Mouse (Mus musculus) erythroblast, adult 5-6 weeks (primary cell): ENCODE results near the gene Def8. TPM values are rescaled to one million over a fixed set of nuclear protein-coding genes. Genes with fewer than 3 reads are reported as not detected.

ENCODE experiments used
- total RNA-seq, 2 experiments: library from RNA; stranded (forward) in 1 of 2; stranded (reverse) in 1 of 2; fragments of 150-400 nt in 1 of 2; fragments of 200-764, 138-1000 nt in 1 of 2; gene quantifications; 2 replicates each; pipeline versions ENCODE4 v1.2.3 to v1.2.4; 2015 to 2017; ENCODE audit warnings: low replicate concordance in 2 of 2

The Def8 gene
- total RNA-seq, 2 experiments from 2014 or later = 15.8 to 16.5 TPM

Other genes starting within 250 kb of the Def8 start
- 1.3 TPM in 1 of 2 replicates, not detected in the other for gene Dpep1, start 237.3 kb upstream of the Def8 start, total RNA-seq (2015; ENCODE audit: low replicate concordance)
- gene Dpep1, start 237.3 kb upstream of the Def8 start, total RNA-seq (2017; ENCODE audit: low replicate concordance) = not detected in 2 replicates
- 19.2 and 24.9 TPM in 2 replicates for gene Chmp1a, start 210.8 kb upstream of the Def8 start, total RNA-seq (2015; ENCODE audit: low replicate concordance)
- 17.0 and 24.1 TPM in 2 replicates for gene Chmp1a, start 210.8 kb upstream of the Def8 start, total RNA-seq (2017; ENCODE audit: low replicate concordance)
- not detected in 2 replicates for gene Spata33, start 210.7 kb upstream of the Def8 start, total RNA-seq (2015; ENCODE audit: low replicate concordance)
- gene Spata33, start 210.7 kb upstream of the Def8 start, total RNA-seq (2017; ENCODE audit: low replicate concordance) = not detected in 2 replicates
- gene Cdk10, start 198.7 kb upstream of the Def8 start, total RNA-seq (2015; ENCODE audit: low replicate concordance) = 3.1 and 5.6 TPM in 2 replicates
- 3.0 and 7.5 TPM in 2 replicates for gene Cdk10, start 198.7 kb upstream of the Def8 start, total RNA-seq (2017; ENCODE audit: low replicate concordance)
- gene Spata2l, start 187.3 kb upstream of the Def8 start, total RNA-seq (2015; ENCODE audit: low replicate concordance) = 2.3 TPM in 1 of 2 replicates, not detected in the other
- gene Spata2l, start 187.3 kb upstream of the Def8 start, total RNA-seq (2017; ENCODE audit: low replicate concordance) = 0.56 and 2.0 TPM in 2 replicates
- gene Zfp276, start 169.3 kb upstream of the Def8 start, total RNA-seq (2015; ENCODE audit: low replicate concordance) = 6.0 and 8.8 TPM in 2 replicates
- 9.3 and 12.4 TPM in 2 replicates for gene Zfp276, start 169.3 kb upstream of the Def8 start, total RNA-seq (2017; ENCODE audit: low replicate concordance)
- gene Vps9d1, start 169.2 kb upstream of the Def8 start, total RNA-seq (2015; ENCODE audit: low replicate concordance) = 3.6 and 5.2 TPM in 2 replicates
- 6.6 and 9.8 TPM in 2 replicates for gene Vps9d1, start 169.2 kb upstream of the Def8 start, total RNA-seq (2017; ENCODE audit: low replicate concordance)
- 2.3 and 16.5 TPM in 2 replicates for gene Fanca, start 105.0 kb upstream of the Def8 start, total RNA-seq (2015; ENCODE audit: low replicate concordance)
- gene Fanca, start 105.0 kb upstream of the Def8 start, total RNA-seq (2017; ENCODE audit: low replicate concordance) = 11.1 and 22.0 TPM in 2 replicates
- gene Spire2, start 90.8 kb upstream of the Def8 start, total RNA-seq (2015; ENCODE audit: low replicate concordance) = not detected in 2 replicates
- gene Spire2, start 90.8 kb upstream of the Def8 start, total RNA-seq (2017; ENCODE audit: low replicate concordance) = 0.09 TPM in 1 of 2 replicates, not detected in the other
- gene Tcf25, start 49.8 kb upstream of the Def8 start, total RNA-seq (2015; ENCODE audit: low replicate concordance) = 25.3 and 45.0 TPM in 2 replicates
- gene Tcf25, start 49.8 kb upstream of the Def8 start, total RNA-seq (2017; ENCODE audit: low replicate concordance) = 19.5 and 29.4 TPM in 2 replicates
- not detected in 2 replicates for gene Mc1r, start 16.4 kb upstream of the Def8 start, total RNA-seq (2015; ENCODE audit: low replicate concordance)
- not detected in 2 replicates for gene Mc1r, start 16.4 kb upstream of the Def8 start, total RNA-seq (2017; ENCODE audit: low replicate concordance)
- gene Tubb3, start 12.1 kb upstream of the Def8 start, total RNA-seq (2015; ENCODE audit: low replicate concordance) = 3.8 TPM in 1 of 2 replicates, not detected in the other
- not detected in 2 replicates for gene Tubb3, start 12.1 kb upstream of the Def8 start, total RNA-seq (2017; ENCODE audit: low replicate concordance)
- gene Afg3l1, start 54.4 kb downstream of the Def8 start, total RNA-seq (2015; ENCODE audit: low replicate concordance) = 6.1 and 10.4 TPM in 2 replicates
- gene Afg3l1, start 54.4 kb downstream of the Def8 start, total RNA-seq (2017; ENCODE audit: low replicate concordance) = 2.6 and 6.7 TPM in 2 replicates
- gene Dbndd1, start 91.9 kb downstream of the Def8 start, total RNA-seq (2015; ENCODE audit: low replicate concordance) = not detected in 2 replicates
- not detected in 2 replicates for gene Dbndd1, start 91.9 kb downstream of the Def8 start, total RNA-seq (2017; ENCODE audit: low replicate concordance)
- not detected in 2 replicates for gene Gas8, start 95.3 kb downstream of the Def8 start, total RNA-seq (2015; ENCODE audit: low replicate concordance)
- 2.4 and 3.4 TPM in 2 replicates for gene Gas8, start 95.3 kb downstream of the Def8 start, total RNA-seq (2017; ENCODE audit: low replicate concordance)
- gene Rhou, start 230.4 kb downstream of the Def8 start, total RNA-seq (2015; ENCODE audit: low replicate concordance) = 6.9 and 9.0 TPM in 2 replicates
- gene Rhou, start 230.4 kb downstream of the Def8 start, total RNA-seq (2017; ENCODE audit: low replicate concordance) = 9.6 and 9.8 TPM in 2 replicates